Comparison of ENCODE assay signal across 19 mouse cellular contexts in the genomic region with DNA sequence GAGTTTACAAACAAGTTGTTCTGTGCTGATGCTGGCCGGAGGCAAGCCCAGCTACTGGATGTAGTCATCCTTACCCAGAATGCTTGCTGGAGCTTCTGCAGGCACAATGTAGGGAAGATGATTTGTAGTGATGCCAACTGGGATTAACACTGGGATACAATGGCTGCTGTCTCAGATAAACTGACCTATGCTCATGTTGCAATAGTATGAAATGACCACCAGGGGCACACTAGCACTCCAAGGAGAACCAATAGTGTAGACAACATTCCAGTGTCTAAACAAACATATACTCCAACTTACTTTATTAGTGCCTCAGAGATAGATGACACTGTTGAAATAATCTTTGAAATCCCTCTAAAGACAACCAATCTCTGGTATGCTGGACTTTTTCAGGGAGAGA.
DNase-seq lines count a peak whose midpoint lies in the region; ATAC-seq and TF ChIP-seq lines count a peak whose summit lies in the region.
"Had no signal": no experiment of that assay in that cellular context is flagged by ENCODE, and none has a peak within 500 bp of the region (broad histone marks: within the 10 kb centered on the region; RNA-seq: fewer than 3 reads in every experiment).

No protein-coding gene starts in this region.

- no peak overlapping the region for H3K9ac ChIP-seq in heart, embryonic 15.5 days
- H3K9ac ChIP-seq in liver, adult 2 months (ENCODE audit: low read depth, low read length), result no peak overlapping the region
- no peak overlapping the region for H3K9ac ChIP-seq in liver, embryonic 11.5 days (ENCODE audit: low read depth, low read length)
- no peak overlapping the region for H3K9ac ChIP-seq in ES-E14 (ENCODE audit: insufficient read depth, low read depth, low read length, poor library complexity, severe bottlenecking)
- H3K9ac ChIP-seq: embryonic facial prominence, embryonic 12.5 days; liver, embryonic 13.5 days; stomach, embryonic 15.5 days had no signal

- in situ Hi-C loops in ES-E14 (cut with MboI; ENCODE audit: low sequenced_read_pairs in 2 of 2, unreplicated experiment in 2 of 2), result no loop called here

- no peak for ATAC-seq in heart, embryonic 15.5 days (replicated peaks; ENCODE audit: insufficient number of reproducible peaks, insufficient read depth, low FRiP score, low read depth)
- no peak for ATAC-seq in liver, embryonic 11.5 days (replicated peaks; ENCODE audit: low FRiP score)
- no peak; the same call in 1 of the 2 replicates for ATAC-seq in granulocyte monocyte progenitor cell, adult 5-6 weeks (replicated peaks; ENCODE audit: poor library complexity, severe bottlenecking)
- ATAC-seq: activated CD4-positive, CD25-positive, alpha-beta regulatory T cell, adult 4 months; forebrain, embryonic 16.5 days; hindbrain, embryonic 16.5 days had no signal

- 82% methylated on average over 1 of the region's 1 CpGs for WGBS in heart, embryonic 15.5 days
- 89% methylated on average over 1 of the region's 1 CpGs for WGBS in liver, adult 2 months
- 88% methylated on average over 1 of the region's 1 CpGs for WGBS in liver, embryonic 11.5 days

- H3K4me2 ChIP-seq in heart, embryonic 15.5 days, result no peak overlapping the region
- no peak overlapping the region for H3K4me2 ChIP-seq in liver, embryonic 11.5 days
- H3K4me2 ChIP-seq: embryonic facial prominence, embryonic 12.5 days; liver, embryonic 13.5 days; stomach, embryonic 15.5 days had no signal

- TF ChIP-seq POLR2A in liver, adult 2 months (IDR thresholded peaks at IDR 0.05; ENCODE audit: extremely low read depth, insufficient read depth, low read length), result no peak

- H3K27ac ChIP-seq in heart, embryonic 15.5 days, result peak overlapping the region; percentile 65
- peak overlapping the region; percentile 26; the same call in 1 of the 2 replicates for H3K27ac ChIP-seq in liver, adult 2 months (replicated peaks; ENCODE audit: insufficient read depth, low read depth, low read length)
- no peak overlapping the region for H3K27ac ChIP-seq in liver, embryonic 11.5 days (ENCODE audit: low read depth, low read length)
- H3K27ac ChIP-seq in ES-E14 (ENCODE audit: insufficient read depth, low read depth, low read length, poor library complexity, severe bottlenecking), result no peak overlapping the region
- H3K27ac ChIP-seq: embryonic facial prominence, embryonic 12.5 days; liver, embryonic 13.5 days; stomach, embryonic 15.5 days had no signal

- DNase-seq in heart, postnatal 4 days, result no peak
- DNase-seq in liver, adult 2 months (ENCODE audit: extremely low read depth, low read depth, low spot score), result no peak
- DNase-seq in liver, embryonic 11.5 days (ENCODE audit: low spot score), result no peak
- DNase-seq in ES-E14 (ENCODE audit: low read depth, low spot score), result peak; percentile 8
- DNase-seq in adipocyte (ENCODE audit: low spot score), result peak; percentile 23
- DNase-seq: adrenal gland, postnatal 25 days; cerebellum, adult 8-10 months; kidney, adult 2 months; kidney, postnatal 36 days; liver, embryonic 13.5 days; lung, postnatal 14 days; spleen, adult 18-20 months had no signal

- no peak overlapping the region for H3K4me3 ChIP-seq in heart, embryonic 15.5 days
- H3K4me3 ChIP-seq in liver, adult 2 months (ENCODE audit: insufficient read depth, low read depth, low read length), result no peak overlapping the region
- no peak overlapping the region for H3K4me3 ChIP-seq in liver, embryonic 11.5 days (ENCODE audit: low read depth, low read length)
- no peak overlapping the region for H3K4me3 ChIP-seq in ES-E14 (ENCODE audit: insufficient read depth in 1 of 2, low read depth in 1 of 2, low read length in 2 of 2, poor library complexity in 1 of 2, severe bottlenecking in 1 of 2)
- H3K4me3 ChIP-seq: embryonic facial prominence, embryonic 12.5 days; liver, embryonic 13.5 days; stomach, embryonic 15.5 days had no signal

- no peaks in the 10 kb centered on the region for H3K4me1 ChIP-seq in heart, embryonic 15.5 days (replicated peaks)
- H3K4me1 ChIP-seq in liver, adult 2 months (ENCODE audit: control insufficient read depth, insufficient read depth, low read length), result no peaks in the 10 kb centered on the region
- H3K4me1 ChIP-seq in liver, embryonic 11.5 days (replicated peaks; ENCODE audit: control insufficient read depth, insufficient read depth, low read length), result no peaks in the 10 kb centered on the region
- H3K4me1 ChIP-seq in ES-E14 (ENCODE audit: control insufficient read depth in 2 of 2, insufficient read depth in 2 of 2, low read length in 2 of 2, poor library complexity in 1 of 2), result no peaks in the 10 kb centered on the region
- H3K4me1 ChIP-seq: embryonic facial prominence, embryonic 12.5 days; liver, embryonic 13.5 days; stomach, embryonic 15.5 days had no signal

- H3K36me3 ChIP-seq in heart, embryonic 15.5 days, result no peaks in the 10 kb centered on the region
- H3K36me3 ChIP-seq in liver, adult 2 months (ENCODE audit: control insufficient read depth, insufficient read depth, low read length), result no peaks in the 10 kb centered on the region
- no peaks in the 10 kb centered on the region for H3K36me3 ChIP-seq in liver, embryonic 11.5 days (ENCODE audit: control insufficient read depth, insufficient read depth, low read length)
- H3K36me3 ChIP-seq in ES-E14 (ENCODE audit: control insufficient read depth, insufficient read depth, low read length, poor library complexity, severe bottlenecking), result no peaks in the 10 kb centered on the region
- H3K36me3 ChIP-seq: embryonic facial prominence, embryonic 12.5 days; liver, embryonic 13.5 days; stomach, embryonic 15.5 days had no signal

- H3K9me3 ChIP-seq in heart, embryonic 15.5 days (replicated peaks), result no peaks in the 10 kb centered on the region
- H3K9me3 ChIP-seq in liver, embryonic 11.5 days (ENCODE audit: control insufficient read depth, low read length), result no peaks in the 10 kb centered on the region
- H3K9me3 ChIP-seq in ES-E14 (ENCODE audit: control insufficient read depth, insufficient read depth, low read depth, low read length), result no peaks in the 10 kb centered on the region
- H3K9me3 ChIP-seq: embryonic facial prominence, embryonic 12.5 days; liver, embryonic 13.5 days; stomach, embryonic 15.5 days had no signal

- no peaks in the 10 kb centered on the region for H3K27me3 ChIP-seq in heart, embryonic 15.5 days
- no peaks in the 10 kb centered on the region for H3K27me3 ChIP-seq in liver, adult 2 months (ENCODE audit: control insufficient read depth, insufficient read depth, low read length)
- H3K27me3 ChIP-seq in liver, embryonic 11.5 days (replicated peaks; ENCODE audit: control insufficient read depth, insufficient read depth, low read length), result no peaks in the 10 kb centered on the region
- H3K27me3 ChIP-seq: embryonic facial prominence, embryonic 12.5 days; liver, embryonic 13.5 days; stomach, embryonic 15.5 days had no signal

- no peaks in the 10 kb centered on the region for H3K79me2 ChIP-seq in liver, adult 2 months (ENCODE audit: control insufficient read depth, insufficient read depth, low read length)

- no peak for TF ChIP-seq CTCF in liver, adult 2 months (IDR thresholded peaks at IDR 0.05; ENCODE audit: low read depth, low read length)

TF ChIP-seq in ES-E14, 5 proteins besides CTCF, POLR2A, EP300 and RAD21:
- TF ChIP-seq HCFC1 (IDR thresholded peaks at IDR 0.05; ENCODE audit: borderline replicate concordance, insufficient read depth, low read length) (no peak), MAFK (IDR thresholded peaks at IDR 0.05; ENCODE audit: insufficient read depth, low read depth, low read length) (no peak), ZC3H11A (IDR thresholded peaks at IDR 0.05; ENCODE audit: borderline replicate concordance, low read depth, low read length) (no peak), CHD2 (IDR thresholded peaks at IDR 0.05; ENCODE audit: low read depth, low read length) (no peak), ZNF384 (IDR thresholded peaks at IDR 0.05; ENCODE audit: low read depth, low read length) (no peak)

Comparison
In these comparisons a context has a peak if more than half of its experiments do, and no peak if none do; other contexts are left out.
1. H3K27ac ChIP-seq: peak in heart, embryonic 15.5 days (single experiment) and liver, adult 2 months (single experiment); none in liver, embryonic 11.5 days (single experiment) and ES-E14 (single experiment).
2. DNase-seq: peak in ES-E14 (single experiment) and adipocyte (single experiment); none in heart, postnatal 4 days (single experiment), liver, adult 2 months (single experiment) and liver, embryonic 11.5 days (single experiment).